Mouse (Mus musculus) regulatory T cell (primary cell): Measurements from ENCODE around the gene Zdhhc4.

Experiments used
- in situ Hi-C: fragments of 300-600 bp; cut with MboI, MseI; formaldehyde crosslinking; loops from one replicate; pipeline ENCODE4 v1.15.1; 2025; ENCODE audit warnings: high pct_unique_total_duplicates

Zdhhc4 gene

DNA sequence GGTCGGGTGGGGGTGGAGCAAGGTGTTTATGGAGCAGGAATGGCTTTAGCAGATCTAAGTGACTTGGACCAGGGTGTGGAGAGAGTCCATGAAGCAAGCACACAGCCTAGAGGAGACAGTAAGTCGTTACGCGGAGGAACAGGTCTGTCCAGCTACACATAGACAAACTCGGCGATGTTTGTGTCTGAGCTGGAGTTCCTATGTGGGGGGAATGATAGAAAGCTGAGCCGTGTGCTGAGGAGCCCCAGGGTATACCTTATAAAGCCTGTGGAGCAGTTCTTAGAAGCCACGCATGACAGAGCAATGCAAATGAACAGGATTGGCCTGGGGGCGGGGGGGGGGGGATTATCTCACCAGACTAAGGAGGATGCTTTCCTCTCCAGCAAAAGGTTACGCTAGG is 49.8 kb downstream of the Zdhhc4 start:
- in situ Hi-C loops, result no loop called here

DNA sequence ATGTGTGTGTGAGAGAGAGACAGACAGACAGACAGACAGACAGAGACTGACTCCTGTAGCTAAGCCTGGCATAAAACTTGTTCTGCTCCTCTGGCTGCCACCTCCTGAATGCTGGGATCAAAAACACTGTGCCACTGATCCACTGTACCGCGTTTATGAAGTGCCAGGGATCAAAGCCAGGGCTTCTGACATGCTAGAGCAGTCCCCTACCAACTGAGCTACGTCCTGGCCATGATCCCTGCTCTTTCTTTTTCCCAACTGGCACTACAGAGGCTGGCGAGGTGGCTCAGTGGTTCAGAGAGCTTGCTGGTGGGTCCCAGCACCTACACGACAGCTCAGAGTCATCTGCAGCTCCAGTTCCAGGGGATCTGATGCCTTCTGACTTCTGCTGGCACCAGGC is 53.3 kb downstream of the Zdhhc4 start:
- in situ Hi-C loops, result no loop called here

DNA sequence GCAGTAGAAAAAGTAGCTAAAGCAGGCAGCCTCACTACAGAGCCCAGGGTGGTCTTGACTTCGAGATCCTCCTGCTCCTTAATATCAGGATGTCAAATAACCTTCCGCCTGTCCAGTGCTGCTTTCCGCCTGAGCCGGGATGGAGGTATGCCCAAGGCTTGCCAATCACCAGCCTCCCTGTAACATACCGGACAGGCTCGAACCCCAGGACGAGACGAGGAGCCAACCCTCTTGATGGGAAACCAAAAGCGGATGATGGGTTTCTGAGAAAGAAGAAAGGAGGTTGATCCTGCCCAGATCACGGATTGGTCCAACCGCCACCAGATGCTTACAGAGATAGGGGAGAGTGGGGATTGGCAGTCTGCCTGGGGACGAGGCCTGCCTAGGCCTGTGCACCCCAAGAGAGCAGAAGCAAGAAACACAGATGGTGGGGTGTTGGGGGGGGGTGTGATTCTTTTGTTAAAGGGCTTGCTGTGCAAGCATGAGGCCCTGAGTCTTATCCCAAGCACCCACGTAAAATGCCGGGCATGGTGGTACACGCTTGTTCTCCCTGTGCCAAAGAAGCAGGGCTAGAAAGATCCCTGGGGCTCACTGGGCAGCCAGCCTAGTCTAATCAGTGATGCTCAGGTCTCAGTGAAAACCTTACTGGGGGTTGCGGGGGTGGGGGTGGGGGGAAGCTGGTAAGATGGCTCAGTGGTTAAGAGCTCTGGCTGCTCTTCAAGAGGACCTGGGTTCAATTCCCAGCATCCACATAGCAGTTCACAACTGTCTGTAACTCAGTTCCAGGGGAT is 56.3 kb downstream of the Zdhhc4 start:
- in situ Hi-C loops, result no loop called here

DNA sequence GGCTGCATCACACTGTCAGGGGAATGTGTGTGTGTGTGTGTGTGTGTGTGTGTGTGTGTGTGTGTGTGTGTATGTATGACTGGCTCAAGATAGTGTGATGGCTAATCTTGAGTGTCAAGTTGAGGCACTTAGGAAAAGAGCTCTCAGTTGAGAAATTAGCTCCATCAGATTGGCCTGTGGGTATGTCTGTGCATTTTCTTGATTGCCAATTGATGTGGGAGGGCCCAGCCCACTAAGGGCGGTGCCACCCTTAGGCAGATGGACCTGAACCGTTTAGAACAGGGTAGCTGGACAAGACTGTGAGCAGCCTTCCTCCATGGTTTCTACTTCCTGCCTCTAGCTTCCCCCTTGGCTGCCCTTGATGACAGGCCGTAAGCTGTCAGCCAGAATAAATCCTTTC is 56.9 kb downstream of the Zdhhc4 start:
- in situ Hi-C loops, result no loop called here

DNA sequence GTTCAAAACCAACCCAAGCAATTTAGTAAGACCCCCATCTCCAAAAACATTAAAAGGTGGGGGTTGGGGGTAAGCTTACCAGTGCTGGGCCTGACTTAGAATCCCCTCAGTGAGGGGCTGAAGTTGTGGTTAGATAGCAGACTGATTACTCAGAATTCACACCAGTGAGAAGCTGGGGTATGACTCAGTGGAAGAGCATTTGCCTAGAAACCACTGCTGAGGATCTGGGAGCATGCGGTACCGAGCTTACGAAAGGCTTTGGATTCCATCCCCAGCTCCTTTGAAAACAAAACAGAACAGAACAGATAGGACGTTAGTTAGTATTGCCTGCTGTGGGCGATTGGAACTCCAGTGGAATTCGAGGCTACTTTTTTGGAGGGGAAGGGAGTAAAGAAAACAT is 57.4 kb downstream of the Zdhhc4 start:
- in situ Hi-C loops, result no loop called here

DNA sequence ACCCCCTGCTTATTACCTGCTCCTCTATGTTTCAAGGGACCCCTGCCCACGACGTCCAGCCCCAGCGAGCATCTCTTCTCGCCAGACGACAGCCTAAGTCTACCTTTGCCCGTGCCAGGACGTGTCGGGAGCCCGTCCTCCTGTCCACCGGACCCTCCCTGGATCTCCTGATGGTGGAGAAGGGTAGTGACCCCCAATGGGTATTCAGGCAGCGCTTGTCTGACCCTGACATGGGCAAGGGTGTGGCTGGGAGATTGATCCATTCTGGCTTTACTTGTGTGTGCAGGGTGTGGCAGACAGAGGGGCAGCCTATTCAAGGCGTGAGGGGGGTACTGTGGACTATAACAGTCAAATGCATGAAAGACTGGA is 58.9 kb downstream of the Zdhhc4 start:
- in situ Hi-C loops, result no loop called here

DNA sequence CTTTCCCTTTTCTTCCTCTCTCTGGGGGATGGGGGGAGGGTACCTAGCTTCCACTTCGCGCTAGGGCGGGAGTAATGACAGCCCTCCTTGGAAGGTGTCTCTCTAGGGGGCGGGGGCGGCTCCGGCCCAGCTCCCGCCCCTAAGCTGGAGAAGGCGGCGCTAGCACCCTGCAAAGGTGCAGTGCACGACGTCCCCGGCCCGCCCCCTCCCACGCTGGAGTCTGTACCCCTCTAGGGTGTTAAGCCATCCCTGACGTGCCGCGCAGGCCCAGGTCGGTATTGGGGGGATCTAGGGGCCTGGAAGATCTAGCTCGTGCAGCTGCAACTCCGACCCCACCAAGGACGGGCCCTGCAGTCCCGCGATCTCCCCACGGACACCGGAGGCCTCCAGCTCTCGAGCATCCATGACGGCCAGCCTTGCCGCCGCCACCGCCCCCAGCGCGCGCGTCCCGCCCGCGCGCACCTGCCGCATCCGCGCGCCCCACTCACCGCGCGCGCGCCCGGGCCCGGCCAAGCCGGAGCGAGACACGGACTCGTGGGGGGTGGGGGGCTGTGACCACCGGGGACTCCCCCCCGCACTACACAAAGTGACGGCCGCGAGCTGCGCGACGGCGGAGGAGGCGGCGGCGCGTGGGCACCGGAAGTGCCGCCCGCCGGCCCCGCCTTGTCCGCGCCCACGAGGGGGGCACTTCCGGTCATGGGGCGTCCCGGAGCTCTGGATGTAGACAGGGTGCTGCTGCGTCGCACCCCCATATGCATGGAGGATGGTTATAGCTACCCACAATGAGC is 59.5 kb downstream of the Zdhhc4 start, which contains the start of gene Zfp316:
Zfp316 (minus strand) TSS at position 660 of the 788 bp plus-strand sequence.
- in situ Hi-C loops, result no loop called here

DNA sequence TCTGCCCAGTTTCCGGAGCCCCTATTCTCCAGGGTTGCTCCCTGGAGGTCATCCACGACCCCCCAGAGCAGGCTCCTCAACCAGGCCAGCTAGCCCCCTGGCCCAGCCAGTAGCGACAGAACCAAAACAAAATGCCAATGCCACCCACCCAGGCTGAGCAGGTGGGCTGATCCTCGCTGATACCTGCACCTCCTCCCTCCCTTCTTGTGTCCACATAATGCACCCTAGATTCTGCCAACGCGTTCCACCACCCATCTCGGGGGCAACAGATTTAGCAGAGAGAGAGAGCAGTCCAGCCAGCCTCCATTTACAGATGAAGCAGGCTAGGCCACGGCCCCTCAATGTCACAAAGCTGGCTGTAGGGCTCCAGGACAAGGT is 60.1 kb downstream of the Zdhhc4 start:
- in situ Hi-C loops, result no loop called here

DNA sequence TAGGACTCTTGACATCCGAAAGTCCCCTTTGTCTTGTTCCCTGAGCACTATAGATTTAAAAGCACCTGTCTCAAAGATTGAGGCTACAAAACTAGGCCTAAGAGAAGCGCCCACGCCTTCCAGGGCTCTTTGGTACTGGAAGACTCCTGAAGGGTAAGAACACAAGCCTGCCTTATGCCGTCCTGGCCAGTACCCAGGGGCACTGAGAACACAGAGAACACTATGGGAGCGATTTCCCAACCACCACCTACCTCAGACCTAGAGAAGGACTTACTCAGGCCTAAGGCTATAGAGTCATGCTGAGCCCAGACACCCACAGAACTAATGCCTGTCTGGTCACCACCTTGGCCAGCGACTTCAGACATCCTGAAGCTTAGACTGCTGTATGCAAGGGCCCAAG is 62.3 kb downstream of the Zdhhc4 start:
- in situ Hi-C loops, result no loop called here
